Mouse (Mus musculus) forebrain, postnatal 0 days (tissue): ENCODE results near the gene Sh3bgrl3. TPM values are rescaled to one million over a fixed set of nuclear protein-coding genes. Genes with fewer than 3 reads are reported as not detected.

ENCODE experiments used
- ATAC-seq: fragments of 200-750 bp; cut with Nextera tagmentation; 2 replicates; pipeline ENCODE4 v1.8.0; 2017; ENCODE audit warnings: mild to moderate bottlenecking, moderate library complexity
- DNase-seq: peaks from one replicate; pipeline ENCODE4 v3.0.0-alpha.2; 2015
- H3K27ac ChIP-seq: fragments of 300-500 bp; sonication (generic); 2 replicates; pipeline ENCODE4 v1.5.1; 2014; ENCODE audit warnings: low read depth, mild to moderate bottlenecking, antibody characterized with exemption, low read length, moderate library complexity, mixed read lengths
- H3K27me3 ChIP-seq: fragments of 300-500 bp; sonication (generic); 2 replicates; pipeline ENCODE4 v1.6.1; 2014; ENCODE audit warnings: mild to moderate bottlenecking, low read length, mixed read lengths; ENCODE audit not compliant: insufficient read depth
- H3K36me3 ChIP-seq: fragments of 300-500 bp; sonication (generic); 2 replicates; pipeline ENCODE4 v1.6.1; 2014; ENCODE audit warnings: mild to moderate bottlenecking, moderate library complexity; ENCODE audit not compliant: insufficient read depth
- H3K4me1 ChIP-seq: fragments of 300-500 bp; sonication (generic); 2 replicates; pipeline ENCODE4 v1.6.1; 2014; ENCODE audit warnings: antibody characterized with exemption; ENCODE audit not compliant: insufficient read depth
- H3K4me2 ChIP-seq: fragments of 300-500 bp; sonication (generic); 2 replicates; pipeline ENCODE4 v1.6.1; 2014; ENCODE audit warnings: low read depth, mild to moderate bottlenecking, moderate library complexity
- H3K4me3 ChIP-seq: fragments of 300-500 bp; sonication (generic); 2 replicates; pipeline ENCODE4 v1.5.1; 2014; ENCODE audit warnings: low read depth, low read length, mixed read lengths
- H3K9ac ChIP-seq: fragments of 300-500 bp; sonication (generic); 2 replicates; pipeline ENCODE4 v1.6.1; 2014; ENCODE audit warnings: mild to moderate bottlenecking
- H3K9me3 ChIP-seq: fragments of 300-500 bp; sonication (generic); 2 replicates; pipeline ENCODE4 v1.6.1; 2016; ENCODE audit warnings: low read length
- CTCF ChIP-seq: sonication (generic); IDR thresholded peaks from 2 replicates; pipeline ENCODE4 v1.5.1; 2016; ENCODE audit warnings: antibody characterized with exemption, control low read depth, low read depth
- WGBS: fragments of 180-500 bp; shearing (Covaris S2); extraction: QIAGEN DNeasy Blood & Tissue Kit; methylation state at CpG from one replicate; pipeline ENCODE4 v1.1.7; 2014; 5-methylcytosine and 5-hydroxymethylcytosine counted together
- polyA plus RNA-seq: library from polyadenylated mRNA; unstranded; fragments of >200 nt; fragmentation: Nextera tagmentation; extraction: Ambion mirVana; gene quantifications from 2 replicates; pipeline ENCODE4 v1.2.1, GENCODE M21; 2015
- total RNA-seq: library from RNA; depleted of rRNA; stranded (reverse); fragments of >200 nt; gene quantifications from 2 replicates; pipeline ENCODE4 v1.2.3, GENCODE M21; 2014

Gene Sh3bgrl3
- total and polyA plus RNA-seq, 2 experiments from 2014 or later = 162 to 579 TPM

GRCm38 (mm10) chr4:134129482-134129881, 893 bp upstream of the Sh3bgrl3 start:
- 50% methylated on average over 6 of the region's 6 CpGs for WGBS
- peak overlapping the region; percentile 89 for H3K4me2 ChIP-seq
- H3K27me3 ChIP-seq = no peaks in the 10 kb centered on the region
- H3K36me3 ChIP-seq = no peaks in the 10 kb centered on the region
- no peaks in the 10 kb centered on the region for H3K9me3 ChIP-seq
- ATAC-seq (no peak), DNase-seq (no peak)
- TF ChIP-seq CTCF = no peak
- no peak overlapping the region for H3K27ac ChIP-seq
- peaks cover 15% of the 10 kb centered on the region for H3K4me1 ChIP-seq
- no peak overlapping the region for H3K9ac ChIP-seq
- no peak overlapping the region for H3K4me3 ChIP-seq

GRCm38 (mm10) chr4:134128983-134129362, 384 bp upstream of the Sh3bgrl3 start:
- DNase-seq = no peak
- no peaks in the 10 kb centered on the region for H3K9me3 ChIP-seq
- H3K4me2 ChIP-seq = peak overlapping the region; percentile 89
- H3K27ac ChIP-seq = peak overlapping the region; percentile 82
- H3K4me1 ChIP-seq = peaks cover 15% of the 10 kb centered on the region
- H3K27me3 ChIP-seq = no peaks in the 10 kb centered on the region
- 2% methylated on average over 14 of the region's 14 CpGs for WGBS
- no peaks in the 10 kb centered on the region for H3K36me3 ChIP-seq
- no peak for TF ChIP-seq CTCF
- H3K9ac ChIP-seq = peak overlapping the region; percentile 87
- H3K4me3 ChIP-seq = peak overlapping the region; percentile 87
- peak; percentile 14 for ATAC-seq

DNA sequence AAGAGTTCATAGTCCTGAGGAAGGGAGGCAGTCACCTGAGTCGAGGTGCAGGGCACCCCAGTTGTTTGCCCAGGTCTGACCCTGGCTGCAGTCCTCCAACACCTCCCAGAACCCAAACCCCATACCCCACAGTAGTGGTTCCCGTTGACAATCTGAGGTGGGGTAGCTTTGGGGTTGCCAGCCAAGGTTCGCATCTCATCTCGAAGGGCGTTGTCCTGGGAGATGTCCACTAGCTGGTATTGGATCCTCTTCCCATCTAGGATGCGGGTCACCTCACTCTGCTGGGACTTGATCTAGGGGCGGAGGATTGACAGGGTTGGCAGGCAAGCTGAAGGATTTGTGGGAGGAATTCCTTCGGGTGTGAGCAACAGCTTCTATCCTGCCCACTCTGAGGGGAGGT, 796 bp downstream of the Sh3bgrl3 start:
- H3K36me3 ChIP-seq = no peaks in the 10 kb centered on the region
- peak overlapping the region; percentile 82; the same call in 1 of the 2 replicates for H3K27ac ChIP-seq
- no peak for ATAC-seq
- H3K4me1 ChIP-seq = peaks cover 15% of the 10 kb centered on the region
- H3K9ac ChIP-seq = peak overlapping the region; percentile 87
- H3K4me3 ChIP-seq = peak overlapping the region; percentile 87
- no peaks in the 10 kb centered on the region for H3K9me3 ChIP-seq
- no peak for TF ChIP-seq CTCF
- H3K27me3 ChIP-seq = no peaks in the 10 kb centered on the region
- H3K4me2 ChIP-seq = peak overlapping the region; percentile 89
- DNase-seq = no peak
- WGBS = 53% methylated on average over 8 of the region's 8 CpGs

DNA sequence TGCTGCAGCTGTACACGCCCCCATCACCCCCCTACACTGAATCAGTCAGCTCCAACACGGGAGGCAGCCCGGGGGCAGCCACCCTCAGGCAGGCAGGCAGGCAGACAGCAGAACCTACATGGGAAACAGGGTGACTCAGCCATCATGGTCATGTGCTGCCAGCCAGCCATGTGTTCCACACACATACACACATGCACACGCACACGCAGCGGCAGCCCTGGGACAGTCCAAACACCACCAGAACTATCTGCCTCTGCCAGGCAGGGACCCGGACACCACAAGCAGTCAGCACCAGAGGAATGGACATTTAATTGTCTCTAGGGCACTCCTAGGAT, 1.5 kb downstream of the Sh3bgrl3 start:
- peak; percentile 7 for DNase-seq
- H3K27me3 ChIP-seq = no peaks in the 10 kb centered on the region
- no peaks in the 10 kb centered on the region for H3K9me3 ChIP-seq
- H3K4me2 ChIP-seq = 0 out of 2 replicates have a peak overlapping the region, but pooled peaks have one; percentile 89
- H3K27ac ChIP-seq = no peak overlapping the region
- H3K4me3 ChIP-seq = no peak overlapping the region
- 88% methylated on average over 7 of the region's 7 CpGs for WGBS
- H3K9ac ChIP-seq = 0 out of 2 replicates have a peak overlapping the region, but pooled peaks have one; percentile 14
- no peak for TF ChIP-seq CTCF
- H3K4me1 ChIP-seq = peaks cover 15% of the 10 kb centered on the region
- H3K36me3 ChIP-seq = no peaks in the 10 kb centered on the region
- no peak for ATAC-seq

- ATAC-seq (no peak), DNase-seq (no peak)
- H3K9me3 ChIP-seq = no peaks in the 10 kb centered on the region
- H3K27me3 ChIP-seq = no peaks in the 10 kb centered on the region
- H3K27ac ChIP-seq = no peak overlapping the region
- peaks cover 15% of the 10 kb centered on the region for H3K4me1 ChIP-seq
- no peak overlapping the region for H3K9ac ChIP-seq
- no peak for TF ChIP-seq CTCF
- H3K4me3 ChIP-seq = no peak overlapping the region
- H3K36me3 ChIP-seq = no peaks in the 10 kb centered on the region
- no peak overlapping the region for H3K4me2 ChIP-seq
- WGBS = 87% methylated on average over 21 of the region's 21 CpGs
Measured at GRCm38 (mm10) chr4:134126300-134127120, 2.1 kb downstream of the Sh3bgrl3 start.

DNA sequence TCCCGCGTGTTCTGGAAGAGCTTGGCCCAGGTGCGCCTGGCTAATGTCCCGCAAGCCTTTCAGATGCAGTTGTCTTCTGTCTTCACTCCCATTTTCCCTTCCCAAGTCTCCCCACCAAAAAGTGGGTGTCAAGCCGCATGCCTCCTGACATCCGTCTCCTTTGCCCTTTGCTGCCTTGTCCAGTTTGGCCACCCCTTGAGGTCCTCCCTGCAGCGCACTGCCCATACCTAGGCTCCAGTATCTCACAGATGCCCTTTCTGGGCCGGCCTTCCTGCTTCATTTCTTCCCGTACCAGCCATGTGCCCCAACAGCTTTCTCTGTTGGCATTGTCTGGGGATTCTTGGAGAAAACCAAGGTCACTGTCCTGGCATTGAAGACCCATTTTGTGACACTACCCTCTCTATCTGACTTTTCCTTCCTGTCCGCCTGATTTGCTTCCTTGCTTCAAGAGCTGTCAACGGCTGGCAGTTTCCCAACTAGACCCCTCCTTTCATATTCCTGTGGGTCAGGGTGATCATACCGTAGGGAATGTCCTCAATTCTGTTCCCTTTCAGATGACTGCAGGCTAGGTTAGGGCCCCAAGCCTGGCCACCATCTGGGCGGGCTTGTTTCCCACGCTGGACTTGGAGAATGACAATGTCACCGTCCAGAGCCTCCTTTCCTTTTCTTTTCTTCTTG, 3.1 kb downstream of the Sh3bgrl3 start:
- H3K9me3 ChIP-seq = no peaks in the 10 kb centered on the region
- H3K27me3 ChIP-seq = no peaks in the 10 kb centered on the region
- H3K4me3 ChIP-seq = no peak overlapping the region
- 88% methylated on average over 15 of the region's 15 CpGs for WGBS
- ATAC-seq (no peak), DNase-seq (no peak)
- H3K36me3 ChIP-seq = no peaks in the 10 kb centered on the region
- H3K4me1 ChIP-seq = peaks cover 15% of the 10 kb centered on the region
- no peak for TF ChIP-seq CTCF
- no peak overlapping the region for H3K4me2 ChIP-seq
- no peak overlapping the region for H3K9ac ChIP-seq
- H3K27ac ChIP-seq = no peak overlapping the region
